Mouse (Mus musculus): ENCODE results near the gene Ubb.

The Ubb gene

GRCm38 (mm10) chr11:62551226-62552119 is 502 bp downstream of the Ubb start:
- CTCF ChIA-PET: interaction anchor here (1.1 kb wide), 1 partner anchor 23 kb away, joined by 4 read pairs; no protein-coding TSS in a partner anchor

DNA sequence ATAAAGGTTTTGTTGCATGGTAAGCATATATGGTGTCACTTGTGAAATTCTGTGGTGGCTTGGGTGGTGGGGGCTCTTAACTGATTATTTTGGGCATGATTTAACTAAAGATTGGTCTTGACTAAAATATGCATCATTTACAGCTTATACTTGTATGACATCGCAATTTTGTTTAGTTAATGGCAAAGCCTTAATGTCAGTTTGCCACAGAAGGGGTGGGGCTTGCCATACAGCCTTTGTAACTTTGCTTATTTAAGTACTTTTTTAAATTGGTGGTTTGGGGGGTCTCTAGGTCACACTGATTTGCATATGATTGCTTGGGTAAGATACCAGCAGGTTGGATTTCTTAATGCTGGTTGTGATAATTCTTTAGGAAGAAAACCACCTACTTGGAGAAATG is 2.2 kb downstream of the Ubb start:
- CTCF ChIA-PET: interaction anchor here (0.6 to 0.7 kb wide), 3 partner anchors 21 to 84 kb away, joined by 3 read pairs; partner anchors contain the start of gene Trpv2

GRCm38 (mm10) chr11:62553633-62554032 is 2.7 kb downstream of the Ubb start:
- CTCF ChIA-PET: interaction anchor here (0.6 kb wide), 2 partner anchors 46 to 83 kb away, joined by 3 read pairs; no protein-coding TSS in a partner anchor

DNA sequence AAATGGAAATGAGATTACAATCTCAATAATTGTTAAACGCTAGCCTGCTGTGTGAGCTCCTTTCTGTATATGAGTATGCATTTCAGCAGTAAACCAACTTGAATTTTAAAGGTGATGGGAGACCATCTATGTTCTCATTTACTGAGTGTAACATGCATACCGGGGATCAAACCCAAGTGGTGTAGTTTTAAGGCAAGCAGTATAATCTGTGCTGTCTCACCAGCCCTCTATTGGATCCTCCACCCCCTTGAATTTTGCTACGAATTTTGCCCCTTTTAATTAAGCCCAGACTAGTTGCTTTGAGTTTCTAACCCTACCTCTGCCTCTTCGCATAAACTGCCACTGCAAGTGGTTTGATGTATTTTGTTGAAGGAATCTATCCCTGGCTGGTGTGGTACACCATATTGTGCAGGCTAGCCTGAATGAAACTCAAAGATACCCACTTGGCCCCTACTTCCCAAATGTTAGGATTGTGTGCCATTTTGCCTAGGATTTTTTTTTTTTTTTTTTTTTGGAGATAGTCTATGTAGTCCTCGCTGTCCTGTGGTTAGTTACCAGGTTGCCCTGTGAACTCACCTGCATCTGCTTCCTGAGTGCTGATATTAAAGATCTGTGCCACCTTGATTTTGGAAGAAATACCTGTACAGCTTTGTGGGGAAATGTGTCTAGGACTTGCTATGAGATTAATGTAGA is 3.3 kb downstream of the Ubb start:
- CTCF ChIA-PET: interaction anchor here (0.7 kb wide), 1 partner anchor 20 kb away, joined by 7 read pairs; the partner anchor contains the start of gene Trpv2

- CTCF ChIA-PET: interaction anchor here (0.7 kb wide), 1 partner anchor 19 kb away, joined by 7 read pairs; the partner anchor contains the start of gene Trpv2
These were observed 4.1 kb downstream of the Ubb start for GRCm38 (mm10) chr11:62554934-62555517.

- CTCF ChIA-PET: interaction anchor here (0.5 kb wide), 1 partner anchor 40 kb away, joined by 3 read pairs; no protein-coding TSS in a partner anchor
These were observed 5.0 kb downstream of the Ubb start for GRCm38 (mm10) chr11:62555896-62556412.

DNA sequence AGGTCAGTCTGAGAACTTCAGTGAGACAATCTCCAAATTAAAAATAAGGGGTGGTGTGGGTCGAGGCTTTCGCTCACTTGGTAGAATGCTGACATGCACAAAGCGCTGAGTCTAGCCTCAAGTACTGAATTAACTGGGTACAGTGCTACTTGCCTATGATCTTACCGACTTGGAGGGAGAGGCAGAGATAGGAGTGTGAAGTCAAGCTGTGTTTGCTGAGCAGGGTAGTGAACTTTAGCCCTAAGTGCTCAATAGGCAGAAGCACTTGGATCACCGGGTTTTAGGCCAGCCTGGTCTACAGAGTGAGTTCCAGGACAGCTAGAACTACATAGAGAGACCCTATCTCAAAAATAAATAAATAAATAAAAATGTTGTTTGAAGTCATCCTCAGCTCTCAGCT is 6.2 kb downstream of the Ubb start:
- CTCF ChIA-PET: no interaction called here

- CTCF ChIA-PET: no interaction called here
These were observed 7.2 kb downstream of the Ubb start for GRCm38 (mm10) chr11:62558152-62558551.

DNA sequence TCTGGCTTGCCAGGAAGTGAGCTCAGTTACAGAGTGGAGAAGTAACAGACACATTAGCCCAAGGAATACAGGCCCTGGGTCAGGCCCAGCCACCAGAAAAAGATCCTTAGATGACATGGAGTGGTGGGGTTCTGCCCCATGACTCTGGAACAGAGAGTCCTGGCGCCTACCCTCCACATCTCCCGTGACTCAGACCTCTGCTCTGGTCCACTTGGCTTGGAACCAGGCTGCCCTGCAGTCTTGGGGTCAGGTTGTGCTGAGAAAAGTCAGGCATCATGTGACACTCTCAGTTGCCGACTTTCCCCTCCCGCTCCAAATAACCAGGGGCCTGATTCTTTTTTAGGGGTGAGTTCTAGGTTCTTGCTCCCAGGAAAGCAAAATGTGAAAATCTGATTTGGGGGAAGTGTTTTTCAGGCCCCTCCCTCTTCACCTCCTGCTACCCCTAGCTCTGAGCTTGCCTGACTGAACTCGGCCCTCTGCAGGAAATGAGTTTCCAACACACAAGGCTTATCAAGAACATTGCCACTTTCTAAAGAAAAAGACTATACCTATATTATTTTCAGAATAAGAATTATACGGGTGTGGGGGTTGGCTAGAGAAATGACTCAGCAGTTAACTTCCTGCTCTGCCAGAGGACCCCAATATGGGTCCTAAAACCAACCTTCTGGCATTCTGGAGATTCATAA is 8.1 kb downstream of the Ubb start:
- CTCF ChIA-PET: interaction anchor here (0.6 kb wide), 1 partner anchor 104 kb away, joined by 4 read pairs; no protein-coding TSS in a partner anchor

GRCm38 (mm10) chr11:62560463-62561016 is 9.6 kb downstream of the Ubb start:
- CTCF ChIA-PET: no interaction called here

DNA sequence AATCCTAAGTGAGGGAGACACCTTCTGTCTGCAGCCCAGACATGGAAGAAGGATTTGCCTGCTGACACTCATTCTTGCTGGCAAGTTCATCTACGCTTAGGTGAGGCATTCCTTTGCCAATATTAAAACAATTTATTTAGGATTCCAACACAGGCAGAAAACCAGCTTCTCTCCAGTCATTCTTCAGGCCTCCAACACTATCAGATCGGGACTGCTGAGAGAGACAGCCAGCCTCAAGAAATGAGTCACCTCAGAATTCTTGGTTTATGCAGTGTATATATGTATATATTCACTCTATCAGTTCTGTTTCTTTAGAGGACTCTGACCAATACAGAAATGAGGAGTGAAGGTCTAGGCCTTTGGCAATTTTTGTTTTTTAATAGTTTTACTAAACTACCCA is 12.6 kb downstream of the Ubb start:
- CTCF ChIA-PET: no interaction called here

- CTCF ChIA-PET: no interaction called here
These were observed 14.8 kb downstream of the Ubb start for GRCm38 (mm10) chr11:62565747-62566146.

DNA sequence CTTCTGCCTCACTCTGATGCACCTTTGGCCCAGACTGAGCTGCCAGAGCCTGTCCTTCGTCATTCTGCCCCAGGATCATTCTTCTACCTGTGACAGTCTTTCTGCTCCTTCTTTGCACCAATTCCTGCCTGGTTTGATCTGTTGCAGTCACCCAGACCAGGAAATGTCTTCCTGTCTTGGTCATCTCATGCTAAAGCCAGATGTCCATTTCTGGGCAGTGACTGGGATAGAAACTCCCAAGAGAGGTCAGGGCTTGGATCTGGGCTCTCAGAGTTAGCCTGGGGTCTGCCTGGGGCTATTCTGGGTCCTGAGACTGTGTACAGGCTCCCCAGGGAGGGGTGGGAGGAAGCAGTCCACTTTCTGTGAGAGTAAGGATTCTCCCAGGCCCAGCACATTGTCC is 15.2 kb downstream of the Ubb start:
- CTCF ChIA-PET: no interaction called here

GRCm38 (mm10) chr11:62568300-62568699 is 17.3 kb downstream of the Ubb start:
- CTCF ChIA-PET: no interaction called here

GRCm38 (mm10) chr11:62573959-62574702 is 23.2 kb downstream of the Ubb start, which contains the start of gene Trpv2:
Trpv2 (plus strand) TSS chr11:62574486.
- CTCF ChIA-PET: interaction anchor here (0.6 to 1.1 kb wide), 3 partner anchors 20 to 33 kb away, joined by 3 to 7 read pairs (median 3); no protein-coding TSS in a partner anchor

- CTCF ChIA-PET: interaction anchor here (0.7 kb wide), 1 partner anchor 127 kb away, joined by 3 read pairs; no protein-coding TSS in a partner anchor
These were observed 23.7 kb downstream of the Ubb start for GRCm38 (mm10) chr11:62574703-62575085.

DNA sequence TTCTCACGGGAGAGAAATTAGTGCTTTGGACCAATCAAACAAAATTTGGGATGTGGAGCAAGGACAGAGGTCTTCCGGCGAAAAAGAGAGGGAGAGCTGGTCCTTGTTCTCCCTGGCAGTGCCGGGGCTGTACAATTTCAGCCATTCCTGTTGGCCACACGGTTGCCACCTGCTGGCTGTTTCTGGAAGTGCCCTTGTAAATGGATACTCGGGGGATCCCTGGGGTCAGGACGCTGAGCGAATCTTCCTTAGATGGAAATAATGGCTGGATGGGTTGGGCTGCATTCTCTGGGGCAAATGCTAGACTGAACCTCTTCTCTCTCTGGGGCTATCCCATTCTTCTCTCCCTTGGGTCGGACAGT is 24.3 kb downstream of the Ubb start:
- CTCF ChIA-PET: interaction anchor here (0.7 kb wide), 1 partner anchor 128 kb away, joined by 3 read pairs; no protein-coding TSS in a partner anchor

DNA sequence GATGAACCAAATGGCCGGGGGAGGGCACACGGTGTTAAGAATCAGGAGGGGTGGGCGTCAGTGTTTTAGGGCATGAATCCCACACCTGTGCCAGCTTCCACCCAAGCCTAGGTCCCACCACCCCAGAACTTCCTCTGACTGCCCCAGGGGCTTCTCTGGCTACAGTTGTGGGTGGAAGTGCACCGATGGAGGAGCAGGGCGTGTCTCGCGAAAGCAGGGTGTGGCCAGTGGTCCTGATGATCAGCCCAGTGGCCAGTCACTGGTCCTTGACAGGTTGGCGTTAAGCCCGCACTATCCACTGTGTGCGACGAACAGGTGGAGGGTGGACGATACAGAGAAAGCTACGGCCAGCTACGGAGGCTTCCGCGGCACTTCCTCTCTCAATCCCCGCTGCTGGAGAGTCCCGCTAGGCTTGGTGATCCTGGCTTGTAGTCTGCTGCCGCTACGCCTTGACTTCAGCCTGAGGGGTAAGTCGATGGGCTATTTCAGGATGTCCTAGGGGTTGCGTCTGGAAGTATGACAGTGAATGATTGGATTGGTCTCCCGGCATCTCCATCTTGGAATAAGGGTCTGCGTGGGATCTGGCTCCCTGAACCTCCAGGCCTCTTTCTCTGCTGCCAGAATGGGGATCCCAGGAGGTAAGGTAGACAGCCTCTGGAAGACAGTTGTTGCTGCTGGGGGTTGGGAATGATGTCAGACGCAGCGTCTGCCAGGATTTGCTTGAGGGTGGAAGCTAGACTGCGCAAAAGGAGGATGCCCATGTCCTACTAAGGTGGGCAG is 24.9 kb downstream of the Ubb start:
- CTCF ChIA-PET: no interaction called here

DNA sequence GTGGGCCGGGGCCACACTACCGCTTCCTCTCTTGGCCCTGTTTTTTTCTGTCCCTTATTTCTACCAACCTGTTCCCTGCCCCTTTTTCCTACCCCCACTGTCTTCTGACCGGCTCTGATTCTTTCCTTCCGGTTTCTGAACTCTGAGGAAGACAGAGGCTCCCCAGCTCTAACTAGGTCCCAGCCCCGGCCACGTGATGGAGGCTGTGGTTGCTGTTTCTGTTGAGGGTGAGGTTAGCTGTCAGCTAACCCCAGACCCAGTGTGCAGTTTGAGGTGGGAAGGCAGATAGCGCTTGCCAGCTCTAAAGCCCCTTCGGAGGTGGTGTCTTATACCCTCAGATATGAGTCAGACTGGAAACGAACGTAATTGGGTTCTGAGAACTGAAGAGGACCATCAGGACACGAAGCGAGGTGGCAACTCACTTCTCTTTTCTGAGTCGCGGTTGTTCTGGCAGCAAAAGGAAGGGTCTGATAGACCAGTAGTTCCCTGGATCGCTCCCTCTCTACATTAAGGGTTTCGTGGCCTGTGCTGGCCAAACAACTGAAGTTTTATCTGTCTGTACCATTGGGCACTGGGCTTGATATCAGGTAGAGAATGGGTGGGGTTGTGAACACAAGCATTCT is 25.7 kb downstream of the Ubb start:
- CTCF ChIA-PET: interaction anchor here (0.6 kb wide), 1 partner anchor 91 kb away, joined by 4 read pairs; no protein-coding TSS in a partner anchor

All from spleen, embryonic (tissue).